Mouse (Mus musculus): Measurements from ENCODE around the gene Lgals1. TPM values are rescaled to one million over a fixed set of nuclear protein-coding genes. Genes with fewer than 3 reads are reported as not detected.

The Lgals1 gene
- total and polyA plus RNA-seq, 2 experiments from 2014 or later = 43.6 to 63.2 TPM

DNA sequence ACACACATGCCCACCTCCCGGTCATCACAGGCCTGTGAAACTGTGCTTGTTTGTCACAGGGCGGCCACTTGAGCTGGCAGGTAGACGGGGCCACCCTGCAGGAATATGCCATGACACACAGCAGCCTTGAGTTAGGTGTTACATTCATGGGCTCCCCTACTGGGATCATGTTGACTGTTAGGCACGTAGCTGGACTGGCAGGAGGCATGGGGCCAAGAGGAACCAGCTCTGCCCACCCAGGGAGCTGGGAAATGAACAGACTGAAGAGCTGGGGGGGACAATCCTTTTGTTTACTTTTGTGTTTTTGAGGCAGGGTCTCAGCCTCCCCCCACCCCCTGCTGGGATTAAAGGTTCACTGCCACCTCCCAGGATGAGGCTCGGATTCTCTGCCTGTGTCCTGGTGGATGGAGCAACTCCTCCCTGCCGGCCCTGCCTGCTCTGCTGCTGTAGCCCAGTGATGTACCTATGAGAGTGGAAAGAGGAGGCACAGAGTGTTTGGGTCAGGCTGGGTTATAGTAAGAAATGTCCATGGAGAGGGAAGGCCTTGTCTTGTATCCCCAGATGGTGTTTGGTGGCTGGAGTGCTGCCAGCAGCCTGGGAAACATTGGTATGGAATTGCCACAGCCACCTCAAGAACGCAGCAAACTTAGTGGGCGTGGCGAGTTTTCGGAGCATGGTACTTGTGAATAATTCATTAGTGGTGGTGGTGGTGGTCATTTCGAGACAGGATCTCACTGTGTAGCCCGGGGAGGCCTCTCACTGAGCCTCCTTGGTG is 10.3 kb upstream of the Lgals1 start:
- peak overlapping the region; percentile 51 for H3K9ac ChIP-seq
- H3K4me3 ChIP-seq (ENCODE audit: low read depth, low read length) = peak overlapping the region; percentile 72
- no peaks in the 10 kb centered on the region for H3K9me3 ChIP-seq (ENCODE audit: low read length)
- TF ChIP-seq CTCF (IDR thresholded peaks at IDR 0.05; ENCODE audit: low read depth) = no peak; the same call in 1 of the 2 replicates
- 28% methylated on average over 12 of the region's 12 CpGs for WGBS
- ATAC-seq = no peak
- H3K27me3 ChIP-seq (ENCODE audit: insufficient read depth, low read length) = no peaks in the 10 kb centered on the region
- H3K36me3 ChIP-seq (ENCODE audit: insufficient read depth) = peaks cover 19% of the 10 kb centered on the region
- DNase-seq = peak; percentile 36
- peak overlapping the region; percentile 45; the same call in 1 of the 2 replicates for H3K27ac ChIP-seq (ENCODE audit: low read depth, low read length)
- H3K4me2 ChIP-seq (ENCODE audit: low read depth) = peak overlapping the region; percentile 84
- peaks cover 25% of the 10 kb centered on the region for H3K4me1 ChIP-seq (ENCODE audit: insufficient read depth)

DNA sequence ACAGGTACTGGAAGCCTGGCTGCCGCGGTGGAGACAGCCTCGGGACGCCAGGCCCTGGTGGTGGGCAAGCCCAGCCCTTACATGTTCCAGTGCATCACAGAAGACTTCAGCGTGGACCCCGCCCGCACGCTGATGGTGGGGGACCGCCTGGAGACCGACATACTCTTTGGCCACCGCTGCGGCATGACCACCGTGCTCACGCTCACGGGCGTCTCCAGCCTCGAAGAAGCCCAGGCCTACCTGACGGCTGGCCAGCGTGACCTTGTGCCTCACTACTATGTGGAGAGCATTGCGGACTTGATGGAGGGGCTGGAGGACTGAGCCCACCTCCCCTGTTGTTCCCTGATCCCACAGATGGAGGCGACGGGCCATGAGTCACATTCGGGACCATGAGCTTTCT is 8.4 kb upstream of the Lgals1 start:
- 96% methylated on average over 23 of the region's 23 CpGs for WGBS
- no peaks in the 10 kb centered on the region for H3K27me3 ChIP-seq (ENCODE audit: insufficient read depth, low read length)
- ATAC-seq = no peak
- H3K4me2 ChIP-seq (ENCODE audit: low read depth) = no peak overlapping the region
- H3K36me3 ChIP-seq (ENCODE audit: insufficient read depth) = peaks cover 19% of the 10 kb centered on the region
- H3K9ac ChIP-seq = no peak overlapping the region
- TF ChIP-seq CTCF (IDR thresholded peaks at IDR 0.05; ENCODE audit: low read depth) = no peak
- no peak for DNase-seq
- H3K4me3 ChIP-seq (ENCODE audit: low read depth, low read length) = no peak overlapping the region
- no peaks in the 10 kb centered on the region for H3K9me3 ChIP-seq (ENCODE audit: low read length)
- no peak overlapping the region for H3K27ac ChIP-seq (ENCODE audit: low read depth, low read length)
- peaks cover 23% of the 10 kb centered on the region for H3K4me1 ChIP-seq (ENCODE audit: insufficient read depth)

DNA sequence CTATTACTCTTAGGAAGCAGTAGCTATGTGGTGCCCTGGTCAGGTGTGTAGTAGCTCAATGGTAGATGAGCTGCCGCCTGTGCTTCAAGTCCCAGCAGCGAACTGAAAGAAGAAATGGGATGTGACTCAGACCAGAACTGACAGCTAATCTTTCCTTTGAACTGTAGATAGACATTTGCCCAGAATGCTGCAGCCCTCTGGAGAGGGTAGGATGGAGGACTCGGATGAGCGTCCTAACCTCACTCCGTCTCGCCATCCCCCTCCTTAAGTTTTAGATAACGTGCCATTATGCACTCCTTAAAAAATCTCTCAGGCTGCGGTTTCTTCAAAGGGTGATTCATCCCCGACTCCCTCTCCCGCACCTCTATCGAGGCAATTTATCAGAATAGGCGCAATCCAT is 6.6 kb upstream of the Lgals1 start:
- no peak for TF ChIP-seq CTCF (IDR thresholded peaks at IDR 0.05; ENCODE audit: low read depth)
- no peak overlapping the region for H3K27ac ChIP-seq (ENCODE audit: low read depth, low read length)
- H3K9me3 ChIP-seq (ENCODE audit: low read length) = no peaks in the 10 kb centered on the region
- ATAC-seq (no peak), DNase-seq (no peak)
- no peak overlapping the region for H3K4me2 ChIP-seq (ENCODE audit: low read depth)
- no peak overlapping the region for H3K9ac ChIP-seq
- peaks cover 17% of the 10 kb centered on the region for H3K4me1 ChIP-seq (ENCODE audit: insufficient read depth)
- no peak overlapping the region for H3K4me3 ChIP-seq (ENCODE audit: low read depth, low read length)
- 86% methylated on average over 12 of the region's 12 CpGs for WGBS
- no peaks in the 10 kb centered on the region for H3K27me3 ChIP-seq (ENCODE audit: insufficient read depth, low read length)
- peaks cover 19% of the 10 kb centered on the region for H3K36me3 ChIP-seq (ENCODE audit: insufficient read depth)

DNA sequence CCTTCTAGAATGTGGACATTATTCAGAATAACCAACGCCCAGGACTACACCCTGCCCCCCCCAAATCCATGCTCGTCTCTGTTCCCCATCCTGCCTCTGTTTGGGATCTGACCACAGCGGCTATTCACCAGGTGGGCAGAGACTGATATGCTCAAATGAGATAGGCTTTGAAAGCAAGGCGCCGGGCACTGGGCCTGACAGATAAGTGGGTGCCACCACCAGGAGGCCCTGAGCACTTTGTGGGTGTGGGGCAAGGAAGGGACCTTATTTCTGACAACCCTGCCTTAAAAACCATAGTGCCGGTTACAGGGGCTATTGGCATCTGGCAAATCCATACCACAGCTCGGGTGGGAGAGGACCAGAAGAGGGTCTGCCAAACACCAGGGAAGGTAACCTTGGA is 3.8 kb upstream of the Lgals1 start:
- no peaks in the 10 kb centered on the region for H3K27me3 ChIP-seq (ENCODE audit: insufficient read depth, low read length)
- H3K36me3 ChIP-seq (ENCODE audit: insufficient read depth) = peaks cover 17% of the 10 kb centered on the region
- H3K4me2 ChIP-seq (ENCODE audit: low read depth) = no peak overlapping the region
- ATAC-seq (no peak), DNase-seq (no peak)
- WGBS = 92% methylated on average over 7 of the region's 7 CpGs
- H3K9me3 ChIP-seq (ENCODE audit: low read length) = no peaks in the 10 kb centered on the region
- no peak overlapping the region for H3K27ac ChIP-seq (ENCODE audit: low read depth, low read length)
- 0 out of 2 replicates have a peak, but pooled peaks cover 3% of the 10 kb centered on the region for H3K4me1 ChIP-seq (ENCODE audit: insufficient read depth)
- H3K4me3 ChIP-seq (ENCODE audit: low read depth, low read length) = no peak overlapping the region
- no peak overlapping the region for H3K9ac ChIP-seq
- no peak for TF ChIP-seq CTCF (IDR thresholded peaks at IDR 0.05; ENCODE audit: low read depth)

DNA sequence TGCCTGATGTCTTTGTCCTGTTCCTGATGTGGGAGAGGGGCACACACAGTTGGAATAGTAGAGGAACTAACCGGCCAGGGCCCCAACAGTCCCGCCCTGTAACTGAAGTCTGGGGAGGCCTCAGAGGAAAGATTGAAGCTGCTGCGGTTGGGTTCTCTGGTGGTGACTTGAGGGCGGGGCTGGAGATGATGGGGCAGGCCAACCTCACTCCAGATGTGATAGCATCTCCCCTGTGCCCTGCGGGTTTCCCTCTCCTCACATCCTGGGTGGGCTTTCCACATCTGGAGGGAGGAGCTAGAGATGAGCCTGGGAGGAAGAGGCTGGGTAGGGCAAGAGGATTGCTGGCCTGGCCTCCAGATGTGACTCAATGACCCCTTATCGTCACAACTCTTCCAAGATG is 2.9 kb upstream of the Lgals1 start:
- Histone ChIP-seq H3K27ac (ENCODE audit: low read depth, low read length) (no peak overlapping the region), H3K4me3 (ENCODE audit: low read depth, low read length) (no peak overlapping the region), H3K9me3 (ENCODE audit: low read length) (no peaks in the 10 kb centered on the region), H3K9ac (no peak overlapping the region), H3K4me2 (ENCODE audit: low read depth) (no peak overlapping the region), H3K27me3 (ENCODE audit: insufficient read depth, low read length) (no peaks in the 10 kb centered on the region), H3K36me3 (ENCODE audit: insufficient read depth) (peaks cover 13% of the 10 kb centered on the region), H3K4me1 (ENCODE audit: insufficient read depth) (0 out of 2 replicates have a peak, but pooled peaks cover 6% of the 10 kb centered on the region)
- WGBS = 83% methylated on average over 6 of the region's 6 CpGs
- no peak for DNase-seq
- ATAC-seq = no peak
- TF ChIP-seq CTCF (IDR thresholded peaks at IDR 0.05; ENCODE audit: low read depth) = no peak

DNA sequence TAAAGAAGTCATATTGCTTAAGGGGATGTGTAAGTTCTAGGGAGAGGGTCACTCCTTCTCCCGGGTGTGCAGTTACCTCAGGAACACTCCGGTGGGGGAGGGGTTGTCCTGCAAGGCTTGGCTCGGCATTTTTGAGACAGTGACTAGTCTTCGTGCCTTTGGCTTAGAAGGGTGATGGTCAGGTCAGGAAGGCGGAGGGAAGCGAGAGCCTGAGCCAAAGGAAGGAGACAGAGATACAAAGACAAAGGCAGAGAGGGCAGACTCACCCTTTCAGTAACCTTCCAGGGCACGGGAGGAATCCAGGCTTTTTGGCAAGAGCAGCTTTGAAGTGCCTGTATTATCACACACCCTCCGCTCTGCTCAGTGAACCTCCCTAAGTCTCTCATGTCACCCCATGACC is 1.4 kb upstream of the Lgals1 start:
- H3K27me3 ChIP-seq (ENCODE audit: insufficient read depth, low read length) = no peaks in the 10 kb centered on the region
- ATAC-seq = no peak
- H3K4me3 ChIP-seq (ENCODE audit: low read depth, low read length) = no peak overlapping the region
- no peak overlapping the region for H3K4me2 ChIP-seq (ENCODE audit: low read depth)
- 49% methylated on average over 8 of the region's 8 CpGs for WGBS
- 0 out of 2 replicates have a peak, but pooled peaks cover 1% of the 10 kb centered on the region for H3K36me3 ChIP-seq (ENCODE audit: insufficient read depth)
- no peak overlapping the region for H3K9ac ChIP-seq
- no peak overlapping the region for H3K27ac ChIP-seq (ENCODE audit: low read depth, low read length)
- no peak for TF ChIP-seq CTCF (IDR thresholded peaks at IDR 0.05; ENCODE audit: low read depth)
- no peaks in the 10 kb centered on the region for H3K9me3 ChIP-seq (ENCODE audit: low read length)
- DNase-seq = no peak
- 0 out of 2 replicates have a peak, but pooled peaks cover 6% of the 10 kb centered on the region for H3K4me1 ChIP-seq (ENCODE audit: insufficient read depth)

DNA sequence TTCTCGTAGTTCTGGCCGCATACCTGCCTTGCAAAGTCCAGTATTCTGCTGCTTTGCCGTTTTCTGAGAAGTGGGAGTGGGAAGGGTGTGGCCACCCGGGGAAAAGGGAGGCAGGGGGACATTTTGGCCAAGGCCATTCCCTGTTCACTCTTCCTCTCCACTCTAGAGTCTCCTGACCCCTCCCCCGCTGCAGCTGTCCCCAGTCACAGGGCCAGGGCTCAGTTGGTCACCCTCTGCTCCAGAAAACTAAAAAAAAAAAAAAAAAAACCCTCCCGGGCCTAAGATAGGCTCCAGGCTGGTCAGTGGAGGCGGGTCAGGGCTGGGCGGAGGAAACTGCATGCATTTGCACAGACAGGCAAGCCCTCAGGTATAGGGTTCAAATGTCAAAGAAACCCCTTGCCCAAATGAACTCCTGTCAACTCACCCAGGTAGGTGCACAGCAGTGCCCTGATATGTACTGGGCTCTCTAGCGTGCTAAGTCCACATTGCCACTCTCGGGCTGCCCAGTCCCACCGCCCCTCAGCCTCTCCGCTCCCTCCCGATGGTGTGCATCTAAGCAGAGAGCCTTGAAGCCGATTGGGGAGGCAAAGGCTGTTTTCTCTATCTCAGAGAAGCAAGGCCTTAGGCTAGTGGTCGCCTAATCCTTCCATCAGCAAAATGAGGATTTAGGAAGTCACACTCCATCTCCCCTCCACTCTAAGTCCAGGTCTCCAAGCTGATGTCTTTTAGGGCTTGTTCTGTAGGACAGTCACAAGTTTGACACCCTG is 679 bp downstream of the Lgals1 start:
- no peaks in the 10 kb centered on the region for H3K36me3 ChIP-seq (ENCODE audit: insufficient read depth)
- peak overlapping the region; percentile 52; the same call in 1 of the 2 replicates for H3K4me2 ChIP-seq (ENCODE audit: low read depth)
- TF ChIP-seq CTCF (IDR thresholded peaks at IDR 0.05; ENCODE audit: low read depth) = no peak
- H3K9ac ChIP-seq = no peak overlapping the region
- DNase-seq (no peak), ATAC-seq (no peak)
- no peaks in the 10 kb centered on the region for H3K9me3 ChIP-seq (ENCODE audit: low read length)
- 0 out of 2 replicates have a peak, but pooled peaks cover 6% of the 10 kb centered on the region for H3K4me1 ChIP-seq (ENCODE audit: insufficient read depth)
- no peak overlapping the region for H3K27ac ChIP-seq (ENCODE audit: low read depth, low read length)
- 33% methylated on average over 15 of the region's 15 CpGs for WGBS
- no peaks in the 10 kb centered on the region for H3K27me3 ChIP-seq (ENCODE audit: insufficient read depth, low read length)
- no peak overlapping the region for H3K4me3 ChIP-seq (ENCODE audit: low read depth, low read length)

All from forebrain, postnatal 0 days (tissue).